Mouse (Mus musculus): ENCODE data around the gene Milr1.

GRCm38 (mm10) chr11:106753314-106753713, 2.3 kb downstream of the Milr1 start:
- TF ChIP-seq CTCF (IDR thresholded peaks at IDR 0.05; ENCODE audit: low read depth) (no peak), EP300 (IDR thresholded peaks at IDR 0.05; ENCODE audit: low read depth) (no peak)
